Mouse (Mus musculus) CH12.LX (cell line): Measurements from ENCODE around the gene Btbd17. TPM values are rescaled to one million over a fixed set of nuclear protein-coding genes. Genes with fewer than 3 reads are reported as not detected.

ENCODE experiments used
- DNase-seq: peaks from one replicate; pipeline ENCODE4 v3.0.0-alpha.2; 2013; ENCODE audit errors: extremely low read depth
- H3K27ac ChIP-seq: 2 replicates; pipeline ENCODE4 v1.5.1; 2012; ENCODE audit warnings: low read depth, mild to moderate bottlenecking, control low read depth, moderate library complexity; ENCODE audit not compliant: insufficient read depth
- H3K27me3 ChIP-seq: replicated peaks from 2 replicates; pipeline ENCODE3; 2012; ENCODE audit warnings: inconsistent platforms
- H3K36me3 ChIP-seq, 2 experiments: replicated peaks in 1 of 2; 2 replicates each; pipeline versions ENCODE3 to v1.6.1; 2012; ENCODE audit warnings: inconsistent platforms in 1 of 2, low read length in 1 of 2, mild to moderate bottlenecking in 1 of 2, mixed read lengths in 1 of 2, moderate library complexity in 1 of 2; ENCODE audit not compliant: control insufficient read depth in 1 of 2, insufficient read depth in 1 of 2
- H3K4me1 ChIP-seq, 2 experiments: 2 replicates each; pipeline ENCODE4 v1.6.1; 2012; ENCODE audit warnings: inconsistent platforms in 1 of 2, moderate library complexity in 1 of 2; ENCODE audit not compliant: insufficient read depth in 2 of 2, control insufficient read depth in 1 of 2
- H3K4me2 ChIP-seq: 2 replicates; pipeline ENCODE4 v1.6.1; 2012; ENCODE audit warnings: low read depth, mild to moderate bottlenecking, control low read depth; ENCODE audit not compliant: poor library complexity, insufficient read depth, severe bottlenecking
- H3K4me3 ChIP-seq, 3 experiments: fragments of 150-350 bp in 1 of 3; sonication (generic) in 1 of 3; replicated peaks in 1 of 3; 2 replicates each; pipeline versions ENCODE3 to v1.5.1; 2011 to 2012; ENCODE audit warnings: low read depth in 2 of 3, low read length in 2 of 3, mild to moderate bottlenecking in 2 of 3, moderate library complexity in 2 of 3, control low read depth in 1 of 3, improper control_type of control experiment in 1 of 3, inconsistent platforms in 1 of 3, mixed read lengths in 1 of 3; ENCODE audit not compliant: poor library complexity in 1 of 3
- H3K79me2 ChIP-seq: replicated peaks from 2 replicates; pipeline ENCODE4 v1.6.1; 2012; ENCODE audit warnings: mild to moderate bottlenecking, moderate library complexity; ENCODE audit not compliant: control insufficient read depth, poor library complexity, insufficient read depth, severe bottlenecking; ENCODE audit errors: extremely low read depth
- H3K9ac ChIP-seq: 2 replicates; pipeline ENCODE4 v1.6.1; 2012; ENCODE audit warnings: low read depth, mild to moderate bottlenecking, control low read depth, moderate library complexity; ENCODE audit not compliant: insufficient read depth
- H3K9me3 ChIP-seq: replicated peaks from 2 replicates; pipeline ENCODE3; 2012; ENCODE audit warnings: low read length, inconsistent platforms, mixed read lengths
- CTCF ChIP-seq, 2 experiments: IDR thresholded peaks in 1 of 2; conservative IDR thresholded peaks in 1 of 2; 2 replicates each; pipeline ENCODE4 v1.5.1; 2011 to 2012; ENCODE audit warnings: low read depth in 2 of 2, low read length in 2 of 2, improper control_type of control experiment in 1 of 2, inconsistent platforms in 1 of 2, mild to moderate bottlenecking in 1 of 2, moderate library complexity in 1 of 2
- E2F4 ChIP-seq: IDR thresholded peaks from 2 replicates; pipeline ENCODE4 v1.6.1; 2011; ENCODE audit warnings: low read depth, low read length, improper control_type of control experiment; ENCODE audit not compliant: insufficient replicate concordance
- EP300 ChIP-seq: IDR thresholded peaks from 2 replicates; pipeline ENCODE4 v1.6.1; 2011; ENCODE audit warnings: low read length, improper control_type of control experiment
- ETS1 ChIP-seq: conservative IDR thresholded peaks from 2 replicates; pipeline ENCODE4 v1.6.1; 2012; ENCODE audit warnings: low read depth, mild to moderate bottlenecking, inconsistent platforms, low read length, improper control_type of control experiment, moderate library complexity
- GABPA ChIP-seq: IDR thresholded peaks from 2 replicates; pipeline ENCODE4 v1.6.1; 2012; ENCODE audit warnings: low read depth, low read length, improper control_type of control experiment, inconsistent platforms; ENCODE audit not compliant: insufficient replicate concordance
- HCFC1 ChIP-seq: IDR thresholded peaks from 2 replicates; pipeline ENCODE4 v1.6.1; 2012; ENCODE audit warnings: low read depth, mild to moderate bottlenecking, inconsistent platforms, low read length, improper control_type of control experiment
- IRF4 ChIP-seq: IDR thresholded peaks from 2 replicates; pipeline ENCODE4 v1.6.1; 2014; ENCODE audit warnings: low read depth, mild to moderate bottlenecking, inconsistent platforms, low read length, improper control_type of control experiment
- KAT2A ChIP-seq: IDR thresholded peaks from 2 replicates; pipeline ENCODE4 v1.6.1; 2012; ENCODE audit warnings: low read length, improper control_type of control experiment, inconsistent platforms; ENCODE audit not compliant: insufficient replicate concordance
- MAZ ChIP-seq: IDR thresholded peaks from 2 replicates; pipeline ENCODE4 v1.6.1; 2012; ENCODE audit warnings: low read depth, mild to moderate bottlenecking, inconsistent platforms, low read length, improper control_type of control experiment, moderate library complexity
- MEF2A ChIP-seq: IDR thresholded peaks from 2 replicates; pipeline ENCODE4 v1.6.1; 2014; ENCODE audit warnings: low read depth, mild to moderate bottlenecking, inconsistent platforms, low read length, improper control_type of control experiment, borderline replicate concordance
- MXI1 ChIP-seq: IDR thresholded peaks from 2 replicates; pipeline ENCODE4 v1.6.1; 2011; ENCODE audit warnings: mild to moderate bottlenecking, low read depth, low read length, improper control_type of control experiment
- MYC ChIP-seq: IDR thresholded peaks from 2 replicates; pipeline ENCODE4 v1.6.1; 2011; ENCODE audit warnings: low read depth, mild to moderate bottlenecking, improper control_type of control experiment, low read length
- PAX5 ChIP-seq: IDR thresholded peaks from 2 replicates; pipeline ENCODE4 v1.6.1; 2012; ENCODE audit warnings: low read length, inconsistent platforms, mixed read lengths
- POLR2AphosphoS2 ChIP-seq: IDR thresholded peaks from 2 replicates; pipeline ENCODE4 v1.6.1; 2011; ENCODE audit warnings: low read depth, low read length, improper control_type of control experiment
- RAD21 ChIP-seq: IDR thresholded peaks from 2 replicates; pipeline ENCODE4 v1.6.1; 2011; ENCODE audit warnings: low read depth, mild to moderate bottlenecking, low read length, improper control_type of control experiment, moderate library complexity
- RCOR1 ChIP-seq: conservative IDR thresholded peaks from 2 replicates; pipeline ENCODE4 v1.6.1; 2012; ENCODE audit warnings: low read depth, mild to moderate bottlenecking, inconsistent platforms, low read length, improper control_type of control experiment
- SIN3A ChIP-seq: IDR thresholded peaks from 2 replicates; pipeline ENCODE4 v1.6.1; 2012; ENCODE audit warnings: low read length, improper control_type of control experiment, inconsistent platforms
- TBP ChIP-seq: conservative IDR thresholded peaks from 2 replicates; pipeline ENCODE4 v1.6.1; 2011; ENCODE audit warnings: low read depth, low read length, improper control_type of control experiment
- ZC3H11A ChIP-seq: IDR thresholded peaks from 2 replicates; pipeline ENCODE4 v1.6.1; 2012; ENCODE audit warnings: low read depth, mild to moderate bottlenecking, inconsistent platforms, low read length, improper control_type of control experiment
- ZKSCAN1 ChIP-seq: IDR thresholded peaks from 2 replicates; pipeline ENCODE4 v1.6.1; 2012; ENCODE audit warnings: low read depth, inconsistent platforms, low read length, improper control_type of control experiment, borderline replicate concordance
- ZMIZ1 ChIP-seq: IDR thresholded peaks from 2 replicates; pipeline ENCODE4 v1.6.1; 2012; ENCODE audit warnings: low read depth, mild to moderate bottlenecking, inconsistent platforms, low read length, improper control_type of control experiment
- dilution Hi-C: fragments of 300-500 bp; cut with MboI; formaldehyde crosslinking; loops from 2 replicates; pipeline ENCODE4 v1.14.3; 2020; ENCODE audit warnings: low sequenced_read_pairs; ENCODE audit not compliant: extremely low pct_unique_long_range_greater_than_20kb, extremely low pct_ligation_motif_present
- in situ Hi-C: fragments of 300-500 bp; cut with MboI; formaldehyde crosslinking; loops from 3 replicates; pipeline ENCODE4 v1.14.3; 2019; ENCODE audit warnings: low sequenced_read_pairs, low pct_ligation_motif_present, low pct_unique_long_range_greater_than_20kb, mixed read lengths
- polyA plus RNA-seq: library from polyadenylated mRNA; unstranded; fragments of >175 nt; gene quantifications from 2 replicates; pipeline ENCODE4 v1.2.1, GENCODE M21; 2012; ENCODE audit warnings: low read depth; ENCODE audit not compliant: insufficient read length
- total RNA-seq, 2 experiments: library from RNA; depleted of rRNA; stranded (reverse); fragments of 300-350 nt in 1 of 2; fragments of >200 nt in 1 of 2; gene quantifications; 2 replicates each; pipeline ENCODE4 v1.2.3; 2012 to 2014

Gene Btbd17
- total and polyA plus RNA-seq, 3 experiments, result not detected

- no peaks in the 10 kb centered on the region for H3K79me2 ChIP-seq
- peaks cover 0 to 4% of the 10 kb centered on the region in 2 experiments for H3K36me3 ChIP-seq
- no peak overlapping the region for H3K4me2 ChIP-seq
- H3K27ac ChIP-seq, result no peak overlapping the region
- no peak overlapping the region for H3K4me3 ChIP-seq
- TF ChIP-seq MAZ (no peak), PAX5 (no peak), MXI1 (no peak), RCOR1 (no peak), KAT2A (no peak), POLR2AphosphoS2 (no peak), ZC3H11A (no peak), TBP (no peak), MYC (no peak), ZMIZ1 (no peak), RAD21 (no peak), ZKSCAN1 (no peak), HCFC1 (no peak), ETS1 (no peak), CTCF (conservative IDR thresholded peaks at IDR 0.05 in 1 of 2, IDR thresholded peaks at IDR 0.05 in 1 of 2; ENCODE audit: low read depth in 2 of 2, low read length in 2 of 2) (no peak; a peak in 1 of 4 replicates)
- dilution Hi-C loops (no loop called here), in situ Hi-C loops (no loop called here)
- no peak overlapping the region for H3K9ac ChIP-seq
- DNase-seq, result no peak
- peaks cover 15% of the 10 kb centered on the region for H3K9me3 ChIP-seq
- peaks cover 7 to 25% of the 10 kb centered on the region in 2 experiments; a peak in 3 of 4 replicates for H3K4me1 ChIP-seq
- peaks cover 13% of the 10 kb centered on the region for H3K27me3 ChIP-seq
Observed at GRCm38 (mm10) chr11:114790841-114791240, 4.9 kb downstream of the Btbd17 start.

GRCm38 (mm10) chr11:114790171-114790570 is 5.6 kb downstream of the Btbd17 start:
- H3K27ac ChIP-seq, result no peak overlapping the region
- peaks cover 7 to 18% of the 10 kb centered on the region in 2 experiments; a peak in 3 of 4 replicates for H3K4me1 ChIP-seq
- in situ Hi-C loops (no loop called here), dilution Hi-C loops (no loop called here)
- no peak overlapping the region for H3K9ac ChIP-seq
- no peak for DNase-seq
- no peaks in the 10 kb centered on the region for H3K79me2 ChIP-seq
- H3K27me3 ChIP-seq, result peaks cover 15% of the 10 kb centered on the region
- no peak overlapping the region for H3K4me2 ChIP-seq
- TF ChIP-seq E2F4 (no peak), IRF4 (no peak), ZMIZ1 (no peak), GABPA (no peak), PAX5 (no peak), MEF2A (no peak), ETS1 (no peak), SIN3A (no peak), EP300 (no peak), ZC3H11A (no peak), KAT2A (no peak), RAD21 (no peak)
- peaks cover 15% of the 10 kb centered on the region for H3K9me3 ChIP-seq
- peaks cover 0 to 4% of the 10 kb centered on the region in 2 experiments for H3K36me3 ChIP-seq
- H3K4me3 ChIP-seq, result no peak overlapping the region
